Mouse (Mus musculus): Measurements from ENCODE around the gene Galnt9. TPM values are rescaled to one million over a fixed set of nuclear protein-coding genes. Genes with fewer than 3 reads are reported as not detected.

Gene Galnt9
- polyA plus RNA-seq, 1 experiment from 2014 or later: 0.05 TPM

DNA sequence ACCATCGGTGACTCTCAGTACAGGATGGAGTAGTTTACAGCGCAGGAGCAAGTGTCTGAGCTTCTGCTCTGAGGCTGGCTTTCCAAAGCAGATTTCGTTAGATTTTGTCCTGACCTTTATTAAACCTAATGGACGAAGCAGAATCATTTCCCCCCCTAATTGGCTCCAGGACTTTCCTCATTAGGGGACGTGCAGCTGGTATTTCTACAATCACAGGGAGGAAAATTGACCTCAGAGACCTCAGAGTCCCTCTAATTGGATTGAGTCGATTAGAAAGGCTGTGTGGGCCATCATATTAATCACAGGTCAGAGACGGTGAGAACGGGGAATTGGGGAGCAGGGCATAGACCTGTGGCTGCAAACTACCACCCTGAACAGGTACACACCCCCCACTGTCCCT is 64.8 kb downstream of the Galnt9 start:
- Histone ChIP-seq H3K27ac (no peak overlapping the region), H3K4me1 (replicated peaks) (no peaks in the 10 kb centered on the region), H3K4me2 (no peak overlapping the region), H3K36me3 (no peaks in the 10 kb centered on the region), H3K27me3 (no peaks in the 10 kb centered on the region), H3K4me3 (no peak overlapping the region), H3K9ac (no peak overlapping the region), H3K9me3 (replicated peaks) (no peaks in the 10 kb centered on the region)
- 65% methylated on average over 8 of the region's 8 CpGs for WGBS
- no peak for ATAC-seq (replicated peaks; ENCODE audit: insufficient number of reproducible peaks, insufficient read depth, low FRiP score, low read depth)

DNA sequence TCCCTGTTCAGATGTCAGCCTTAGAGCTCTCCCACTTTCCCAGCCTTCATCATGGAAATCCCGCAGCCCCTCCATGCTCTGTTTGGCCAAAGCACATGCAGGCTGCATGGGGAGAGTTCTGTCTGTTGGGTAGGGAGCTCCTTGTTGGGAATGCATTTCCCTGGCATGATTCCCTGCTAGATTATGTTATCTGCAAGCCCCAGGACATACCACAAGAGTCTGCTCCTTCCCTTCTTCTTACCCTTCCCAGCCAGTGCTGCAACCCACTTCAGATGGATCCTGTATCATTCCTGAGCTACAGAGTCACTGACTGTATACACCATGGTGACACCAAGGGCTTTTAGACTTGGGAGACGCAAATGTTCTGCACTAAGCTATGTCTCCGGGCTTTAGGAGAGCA is 65.3 kb downstream of the Galnt9 start:
- H3K9ac ChIP-seq: no peak overlapping the region
- 65% methylated on average over 3 of the region's 3 CpGs for WGBS
- H3K9me3 ChIP-seq (replicated peaks): no peaks in the 10 kb centered on the region
- H3K27me3 ChIP-seq: no peaks in the 10 kb centered on the region
- H3K4me3 ChIP-seq: no peak overlapping the region
- ATAC-seq (replicated peaks; ENCODE audit: insufficient number of reproducible peaks, insufficient read depth, low FRiP score, low read depth): no peak
- H3K4me1 ChIP-seq (replicated peaks): no peaks in the 10 kb centered on the region
- H3K36me3 ChIP-seq: no peaks in the 10 kb centered on the region
- no peak overlapping the region for H3K27ac ChIP-seq
- H3K4me2 ChIP-seq: no peak overlapping the region

DNA sequence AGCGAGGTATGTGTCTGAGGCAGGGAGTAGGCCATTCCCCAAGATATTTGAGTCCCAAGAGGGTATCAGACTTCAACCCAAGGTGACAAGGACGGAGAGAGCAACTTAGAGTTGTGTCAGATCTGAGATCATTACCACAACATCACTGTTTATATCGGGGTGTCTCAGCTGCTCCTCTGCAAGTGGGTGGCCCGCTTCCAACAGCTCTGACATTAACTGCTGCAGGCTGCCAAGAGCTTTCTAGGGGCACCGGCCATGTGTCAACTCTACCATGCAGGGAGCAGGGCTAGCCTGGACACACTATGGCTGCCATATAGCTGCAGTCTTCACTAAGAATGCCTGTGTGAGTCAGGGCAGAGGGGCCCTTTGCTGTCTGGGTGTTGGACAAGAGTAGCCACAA is 65.7 kb downstream of the Galnt9 start:
- Histone ChIP-seq H3K9ac (no peak overlapping the region), H3K4me1 (replicated peaks) (no peaks in the 10 kb centered on the region), H3K27me3 (no peaks in the 10 kb centered on the region), H3K36me3 (no peaks in the 10 kb centered on the region), H3K9me3 (replicated peaks) (no peaks in the 10 kb centered on the region), H3K4me3 (no peak overlapping the region), H3K4me2 (no peak overlapping the region), H3K27ac (no peak overlapping the region)
- WGBS: 67% methylated on average over 5 of the region's 5 CpGs
- ATAC-seq (replicated peaks; ENCODE audit: insufficient number of reproducible peaks, insufficient read depth, low FRiP score, low read depth): no peak

DNA sequence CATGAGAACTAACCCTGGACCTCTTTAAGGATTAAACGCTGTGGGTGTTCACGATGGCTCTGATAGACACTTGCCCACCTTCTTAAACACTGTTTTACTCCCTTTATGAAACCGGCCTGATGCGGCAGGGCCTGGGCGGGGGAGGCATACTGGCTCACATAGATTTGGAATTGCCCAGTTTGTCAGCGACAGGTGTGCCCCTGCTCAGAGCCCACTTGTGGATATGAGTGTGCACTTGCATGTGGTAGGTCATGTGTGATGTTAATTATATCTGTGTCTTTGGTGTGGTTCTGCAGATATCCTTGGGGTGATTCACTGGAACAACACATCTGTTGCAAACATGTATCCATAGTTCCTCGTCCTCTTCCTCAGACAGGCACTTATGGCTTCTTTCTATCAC is 66.3 kb downstream of the Galnt9 start:
- no peak overlapping the region for H3K27ac ChIP-seq
- no peak for ATAC-seq (replicated peaks; ENCODE audit: insufficient number of reproducible peaks, insufficient read depth, low FRiP score, low read depth)
- H3K4me1 ChIP-seq (replicated peaks): no peaks in the 10 kb centered on the region
- no peak overlapping the region for H3K4me2 ChIP-seq
- H3K27me3 ChIP-seq: no peaks in the 10 kb centered on the region
- no peaks in the 10 kb centered on the region for H3K9me3 ChIP-seq (replicated peaks)
- no peak overlapping the region for H3K4me3 ChIP-seq
- no peak overlapping the region for H3K9ac ChIP-seq
- 85% methylated on average over 7 of the region's 7 CpGs for WGBS
- H3K36me3 ChIP-seq: no peaks in the 10 kb centered on the region

DNA sequence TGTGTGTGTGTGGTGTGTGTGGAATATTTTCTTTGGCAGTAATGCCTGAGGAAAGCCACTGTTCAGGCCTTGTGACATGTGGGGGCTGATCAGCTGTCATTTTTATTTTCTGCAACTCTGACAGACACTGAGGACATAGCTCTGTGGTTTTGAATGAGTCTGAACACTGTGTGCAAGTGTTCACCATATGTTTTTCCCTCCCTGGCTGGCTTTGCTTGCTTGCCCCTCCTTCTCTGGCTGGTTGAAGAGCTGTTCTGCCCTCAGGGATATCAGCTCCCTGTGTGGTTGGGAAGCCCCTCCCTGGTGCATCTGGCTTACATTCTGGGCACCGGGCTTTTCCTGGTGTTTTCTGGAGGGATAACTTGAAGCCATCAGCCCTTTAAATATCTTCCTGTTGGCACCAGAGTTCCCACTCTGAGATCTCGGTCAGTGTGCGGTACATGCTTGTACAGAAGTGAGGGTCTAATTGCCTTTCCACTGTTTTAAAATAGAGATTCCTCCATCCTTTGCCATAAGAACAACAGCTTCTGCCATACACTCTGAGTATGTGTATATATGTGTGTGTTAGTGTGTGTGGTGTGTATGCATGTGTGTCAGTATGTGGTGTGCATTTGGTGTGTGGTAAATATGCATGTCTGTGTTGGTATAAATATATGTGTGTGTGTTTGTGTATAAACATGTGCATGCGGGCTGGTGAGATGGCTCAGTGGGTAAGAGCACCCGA is 67.4 kb downstream of the Galnt9 start:
- Histone ChIP-seq H3K9me3 (replicated peaks) (no peaks in the 10 kb centered on the region), H3K4me3 (no peak overlapping the region), H3K27me3 (no peaks in the 10 kb centered on the region), H3K4me1 (replicated peaks) (no peaks in the 10 kb centered on the region), H3K27ac (no peak overlapping the region), H3K4me2 (no peak overlapping the region), H3K9ac (no peak overlapping the region), H3K36me3 (no peaks in the 10 kb centered on the region)
- WGBS: 75% methylated on average over 5 of the region's 5 CpGs
- ATAC-seq (replicated peaks; ENCODE audit: insufficient number of reproducible peaks, insufficient read depth, low FRiP score, low read depth): no peak

DNA sequence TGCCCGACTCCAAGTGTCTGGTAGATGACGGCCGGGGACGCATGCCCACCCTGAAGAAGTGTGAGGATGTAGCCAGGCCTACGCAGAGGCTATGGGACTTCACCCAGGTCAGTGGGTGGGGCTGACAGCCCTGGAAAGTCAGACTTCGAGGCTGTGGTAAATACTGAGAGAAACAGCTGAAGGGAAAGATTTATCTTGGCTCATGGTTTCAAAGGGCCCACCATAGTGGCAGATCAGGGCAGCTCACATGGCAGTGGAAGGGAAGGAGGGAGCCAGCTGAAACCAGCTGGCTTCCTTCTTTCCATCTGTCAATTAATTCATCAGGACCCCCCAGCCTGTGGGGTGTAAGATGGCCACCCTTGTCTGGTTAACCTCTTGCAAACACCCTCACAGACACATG is 75.1 kb downstream of the Galnt9 start:
- Histone ChIP-seq H3K4me1 (replicated peaks) (no peaks in the 10 kb centered on the region), H3K9me3 (replicated peaks) (no peaks in the 10 kb centered on the region), H3K4me2 (no peak overlapping the region), H3K36me3 (no peaks in the 10 kb centered on the region), H3K4me3 (no peak overlapping the region), H3K27me3 (0 out of 2 replicates have a peak, but pooled peaks cover 3% of the 10 kb centered on the region), H3K27ac (no peak overlapping the region), H3K9ac (no peak overlapping the region)
- no peak for ATAC-seq (replicated peaks; ENCODE audit: insufficient number of reproducible peaks, insufficient read depth, low FRiP score, low read depth)
- 85% methylated on average over 6 of the region's 6 CpGs for WGBS

DNA sequence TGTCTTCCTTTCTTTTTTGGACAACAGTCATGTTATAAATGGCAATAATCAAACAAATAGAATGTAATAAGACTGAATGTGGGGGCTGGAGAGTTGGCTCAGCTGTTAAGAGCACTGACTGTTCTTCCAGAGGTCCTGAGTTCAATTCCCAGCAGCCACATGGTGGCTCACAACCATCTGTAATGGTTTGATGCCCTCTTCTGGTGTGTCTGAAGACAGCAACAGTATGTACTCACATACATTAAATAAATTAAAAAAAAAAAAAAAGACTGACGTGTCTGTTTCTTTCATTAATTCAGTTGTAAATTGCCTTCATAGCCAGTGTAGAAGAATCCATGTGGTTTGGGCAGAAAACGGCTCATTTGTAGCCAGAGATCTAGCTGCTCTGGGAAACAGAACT is 80.2 kb downstream of the Galnt9 start:
- Histone ChIP-seq H3K27ac (no peak overlapping the region), H3K36me3 (no peaks in the 10 kb centered on the region), H3K4me2 (no peak overlapping the region), H3K27me3 (peaks cover 29% of the 10 kb centered on the region), H3K4me1 (replicated peaks) (peaks cover 3% of the 10 kb centered on the region; the same call in 1 of the 2 replicates), H3K4me3 (no peak overlapping the region), H3K9ac (no peak overlapping the region), H3K9me3 (replicated peaks) (no peaks in the 10 kb centered on the region)
- ATAC-seq (replicated peaks; ENCODE audit: insufficient number of reproducible peaks, insufficient read depth, low FRiP score, low read depth): no peak
- WGBS: 78% methylated on average over 2 of the region's 2 CpGs

DNA sequence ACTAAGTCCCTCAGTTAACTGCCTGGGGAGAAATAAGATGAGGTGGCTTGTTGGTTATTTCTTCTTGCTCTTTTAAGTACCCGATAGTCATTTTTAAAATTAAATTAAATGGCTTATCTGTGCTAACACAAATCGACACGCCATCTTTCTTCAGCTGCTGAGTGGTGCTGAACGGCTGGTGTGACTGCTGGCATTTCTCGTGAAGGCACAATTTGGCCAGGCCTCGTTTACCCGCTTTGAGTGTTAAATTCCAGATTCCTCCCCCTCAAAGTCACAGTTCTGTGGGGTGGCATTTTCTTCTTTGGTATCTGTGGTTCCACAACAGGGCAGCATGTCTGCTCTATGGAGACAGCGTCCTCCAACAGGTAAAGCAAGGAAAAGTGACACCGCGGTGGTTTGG is 83.2 kb downstream of the Galnt9 start:
- H3K9me3 ChIP-seq (replicated peaks): no peaks in the 10 kb centered on the region
- H3K36me3 ChIP-seq: no peaks in the 10 kb centered on the region
- ATAC-seq (replicated peaks; ENCODE audit: insufficient number of reproducible peaks, insufficient read depth, low FRiP score, low read depth): no peak
- peaks cover 35% of the 10 kb centered on the region for H3K27me3 ChIP-seq
- no peak overlapping the region for H3K4me2 ChIP-seq
- peaks cover 3% of the 10 kb centered on the region; the same call in 1 of the 2 replicates for H3K4me1 ChIP-seq (replicated peaks)
- 53% methylated on average over 10 of the region's 10 CpGs for WGBS
- no peak overlapping the region for H3K9ac ChIP-seq
- no peak overlapping the region for H3K4me3 ChIP-seq
- H3K27ac ChIP-seq: no peak overlapping the region

DNA sequence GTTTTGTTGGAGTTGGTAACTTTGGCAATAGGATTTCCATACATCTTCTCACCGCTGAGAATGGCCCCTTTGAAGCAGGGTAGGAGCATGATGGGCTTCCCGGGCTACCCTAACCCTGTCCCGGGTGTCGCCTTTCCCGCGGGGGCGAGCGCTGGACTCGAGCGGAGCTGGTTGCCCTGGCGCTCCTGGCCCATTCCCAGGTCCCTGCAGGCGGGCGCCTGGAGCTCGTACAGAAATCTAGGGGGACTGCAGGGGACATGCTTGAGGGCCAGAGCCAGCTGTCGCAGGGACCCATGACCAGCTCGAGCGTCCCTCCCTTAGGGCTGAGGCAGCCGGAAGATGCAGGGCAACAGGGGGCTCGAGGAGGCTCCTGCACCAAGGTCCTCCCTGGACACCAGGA is 84.0 kb downstream of the Galnt9 start:
- WGBS: 6% methylated on average over 19 of the region's 19 CpGs
- H3K9ac ChIP-seq: no peak overlapping the region
- H3K9me3 ChIP-seq (replicated peaks): no peaks in the 10 kb centered on the region

DNA sequence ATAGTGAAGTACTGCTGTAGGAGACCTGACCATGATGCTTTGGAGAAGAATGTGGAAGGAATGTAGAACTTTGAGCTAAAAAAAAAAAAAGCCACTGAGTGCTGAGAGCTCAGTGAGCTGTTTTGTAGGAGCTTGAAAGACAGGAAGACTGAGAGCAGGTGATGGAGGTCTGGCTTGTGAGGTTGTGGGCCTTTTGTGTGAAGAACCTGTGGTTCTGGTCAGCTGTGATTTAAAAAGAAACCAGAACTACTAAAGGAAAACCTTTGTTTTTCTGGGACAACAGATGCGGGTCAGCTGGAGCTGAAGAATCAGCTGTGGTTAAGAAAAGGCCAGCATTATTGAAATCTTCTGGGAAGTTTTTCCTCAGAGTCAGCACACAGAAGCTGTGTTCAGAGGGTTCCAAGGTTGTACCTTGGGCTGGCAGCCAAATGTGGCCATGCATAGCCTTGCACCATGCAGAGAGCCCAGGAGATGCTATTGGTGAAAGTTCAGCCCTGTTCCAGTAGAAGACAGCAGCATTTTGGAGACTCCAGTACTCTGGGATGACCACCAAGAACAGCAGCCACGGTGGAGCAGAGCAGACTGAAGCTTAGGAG is 85.5 kb downstream of the Galnt9 start:
- Histone ChIP-seq H3K27me3 (peaks cover 42% of the 10 kb centered on the region), H3K9ac (no peak overlapping the region), H3K36me3 (no peaks in the 10 kb centered on the region), H3K4me3 (no peak overlapping the region), H3K27ac (no peak overlapping the region), H3K4me1 (replicated peaks) (peaks cover 3% of the 10 kb centered on the region; the same call in 1 of the 2 replicates), H3K9me3 (replicated peaks) (no peaks in the 10 kb centered on the region), H3K4me2 (no peak overlapping the region)
- ATAC-seq (replicated peaks; ENCODE audit: insufficient number of reproducible peaks, insufficient read depth, low FRiP score, low read depth): no peak
- 77% methylated on average over 2 of the region's 2 CpGs for WGBS

More for the DNA sequence above, 84.0 kb downstream of the Galnt9 start:
- peaks cover 3% of the 10 kb centered on the region; the same call in 1 of the 2 replicates for H3K4me1 ChIP-seq (replicated peaks)
- peaks cover 35% of the 10 kb centered on the region for H3K27me3 ChIP-seq
- no peak overlapping the region for H3K4me3 ChIP-seq
- no peak for ATAC-seq (replicated peaks; ENCODE audit: insufficient number of reproducible peaks, insufficient read depth, low FRiP score, low read depth)
- no peak overlapping the region for H3K27ac ChIP-seq
- no peak overlapping the region for H3K4me2 ChIP-seq
- no peaks in the 10 kb centered on the region for H3K36me3 ChIP-seq

DNA sequence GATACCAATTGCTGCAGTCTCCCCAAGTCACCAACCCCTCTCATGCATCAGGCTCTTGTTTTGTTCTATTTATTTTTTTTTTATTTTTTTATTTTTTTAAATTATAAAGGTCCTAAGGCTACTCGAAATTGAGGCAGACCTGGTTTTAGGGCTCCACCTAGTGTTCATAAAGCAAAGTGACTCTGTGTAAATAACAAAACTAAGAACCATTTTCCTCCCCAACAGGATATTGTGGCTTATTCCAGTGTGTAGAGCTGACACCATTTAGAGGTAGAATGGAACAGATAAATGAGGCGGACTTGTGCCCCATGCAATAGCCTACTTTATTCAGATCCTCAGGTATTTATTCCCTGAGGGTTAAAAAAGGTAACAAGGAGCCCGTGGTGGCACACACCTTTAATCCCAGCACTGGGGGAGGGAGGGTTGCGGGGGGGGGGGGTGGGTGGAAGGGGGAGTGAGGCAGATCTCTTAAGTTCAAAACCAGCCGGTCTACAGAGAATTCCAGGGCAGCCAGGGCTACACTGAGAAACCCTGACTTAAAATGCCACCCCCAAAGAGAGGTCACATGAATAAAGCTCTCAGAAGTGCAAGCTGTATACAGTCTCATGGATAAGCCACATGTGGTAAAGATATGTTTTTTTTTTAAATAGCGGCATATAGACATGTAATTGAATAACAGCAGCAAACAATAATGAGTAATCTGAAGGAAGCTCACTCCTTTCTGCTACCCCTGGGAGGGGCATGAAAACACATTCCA is 92.0 kb downstream of the Galnt9 start:
- Histone ChIP-seq H3K4me1 (replicated peaks) (no peaks in the 10 kb centered on the region), H3K27me3 (peaks cover 21% of the 10 kb centered on the region), H3K4me2 (no peak overlapping the region), H3K9me3 (replicated peaks) (no peaks in the 10 kb centered on the region), H3K9ac (no peak overlapping the region), H3K4me3 (no peak overlapping the region), H3K36me3 (no peaks in the 10 kb centered on the region), H3K27ac (no peak overlapping the region)
- WGBS: 32% methylated on average over 6 of the region's 6 CpGs
- no peak for ATAC-seq (replicated peaks; ENCODE audit: insufficient number of reproducible peaks, insufficient read depth, low FRiP score, low read depth)

Data from heart, embryonic 15.5 days (tissue).